Comparison of ENCODE assay signal across 7 mouse cellular contexts in genomic region chr10:76731621-76732239, GRCm38 (mm10). TPM values are rescaled to one million over a fixed set of nuclear protein-coding genes. Genes with fewer than 3 reads are reported as not detected.
DNase-seq lines count a peak whose midpoint lies in the region; ATAC-seq and TF ChIP-seq lines count a peak whose summit lies in the region.

No protein-coding gene starts in this region.

- no peak overlapping the region for H3K9ac ChIP-seq in kidney, postnatal 0 days (ENCODE audit: low read depth, low read length)

- H3K4me1 ChIP-seq in kidney, postnatal 0 days (replicated peaks; ENCODE audit: insufficient read depth, low read length), result peaks cover 4% of the 10 kb centered on the region; the same call in 1 of the 2 replicates

- 49% methylated on average over 20 of the region's 20 CpGs for WGBS in kidney, postnatal 0 days

- peak; percentile 29 to 31 for DNase-seq in right cerebral cortex, postnatal 10 days (ENCODE audit: low spot score in 2 of 2)
- DNase-seq in right cerebral cortex, postnatal 4 days, result no peak
- peak; percentile 98 for DNase-seq in heart, adult 11 months
- DNase-seq in kidney, postnatal 0 days (ENCODE audit: low spot score), result no peak
- DNase-seq in testis, postnatal 10 days (ENCODE audit: low spot score), result peak; percentile 49
- no peak for DNase-seq in embryo, embryonic 9.5 days (ENCODE audit: extremely low spot score)
- no peak for DNase-seq in cerebellum, adult 9-11 months

- no peak for ATAC-seq in kidney, postnatal 0 days (replicated peaks; ENCODE audit: low FRiP score, low read depth)

- H3K27me3 ChIP-seq in kidney, postnatal 0 days (ENCODE audit: insufficient read depth, low read length), result no peaks in the 10 kb centered on the region

- H3K36me3 ChIP-seq in kidney, postnatal 0 days (ENCODE audit: insufficient read depth, low read length), result no peaks in the 10 kb centered on the region

- H3K4me3 ChIP-seq in kidney, postnatal 0 days (replicated peaks; ENCODE audit: low read depth, low read length), result no peak overlapping the region

- H3K27ac ChIP-seq in kidney, postnatal 0 days, result peak overlapping the region; percentile 60

- H3K9me3 ChIP-seq in kidney, postnatal 0 days (replicated peaks; ENCODE audit: low read length), result no peaks in the 10 kb centered on the region

- no peak for TF ChIP-seq CTCF in kidney, postnatal 0 days (IDR thresholded peaks at IDR 0.05; ENCODE audit: low read depth)

- H3K4me2 ChIP-seq in kidney, postnatal 0 days (ENCODE audit: low read length), result no peak overlapping the region

RNA-seq across cellular contexts. Expression of gene Col6a1, which starts 5.8 kb away (rescaled TPM):
- 80.9 and 81.3 TPM in 2 replicates for polyA plus RNA-seq in kidney, postnatal 0 days (2015; fragmentation: Nextera tagmentation; extraction: Ambion mirVana)

Comparison
In these comparisons a context has a peak if more than half of its experiments do, and no peak if none do; other contexts are left out.
1. DNase-seq: peak in right cerebral cortex, postnatal 10 days (2 of 2), heart, adult 11 months (single experiment) and testis, postnatal 10 days (single experiment); none in right cerebral cortex, postnatal 4 days (single experiment), kidney, postnatal 0 days (single experiment), embryo, embryonic 9.5 days (single experiment) and cerebellum, adult 9-11 months (single experiment).